Mouse (Mus musculus): ENCODE measurements around the gene Prkar2a. TPM values are rescaled to one million over a fixed set of nuclear protein-coding genes. Genes with fewer than 3 reads are reported as not detected.
A peak's percentile ranks its signal among the peaks of the same experiment; 100 is the strongest.
"Not testable (repeated sequence)": the region's sequence is repeated elsewhere in the genome, so short reads cannot be mapped to it uniquely, and the experiment has no call there.

Prkar2a gene
- 21.9 and 29.5 TPM in 2 replicates for total RNA-seq (2017)

- ATAC-seq (replicated peaks in 1 of 2; ENCODE audit: insufficient read depth in 1 of 2, low FRiP score in 2 of 2, low TSS enrichment in 1 of 2, low read depth in 1 of 2, poor library complexity in 2 of 2, severe bottlenecking in 2 of 2): no peak
Measured at GRCm38 (mm10) chr9:108689106-108689505, at the start of gene Prkar2a. TSS of gene Prkar2a (plus strand) at chr9:108689314.

- ATAC-seq (replicated peaks in 1 of 2; ENCODE audit: insufficient read depth in 1 of 2, low FRiP score in 2 of 2, low TSS enrichment in 1 of 2, low read depth in 1 of 2, poor library complexity in 2 of 2, severe bottlenecking in 2 of 2): no peak
Measured at GRCm38 (mm10) chr9:108639825-108640224, 49.3 kb upstream of the Prkar2a start.

DNA sequence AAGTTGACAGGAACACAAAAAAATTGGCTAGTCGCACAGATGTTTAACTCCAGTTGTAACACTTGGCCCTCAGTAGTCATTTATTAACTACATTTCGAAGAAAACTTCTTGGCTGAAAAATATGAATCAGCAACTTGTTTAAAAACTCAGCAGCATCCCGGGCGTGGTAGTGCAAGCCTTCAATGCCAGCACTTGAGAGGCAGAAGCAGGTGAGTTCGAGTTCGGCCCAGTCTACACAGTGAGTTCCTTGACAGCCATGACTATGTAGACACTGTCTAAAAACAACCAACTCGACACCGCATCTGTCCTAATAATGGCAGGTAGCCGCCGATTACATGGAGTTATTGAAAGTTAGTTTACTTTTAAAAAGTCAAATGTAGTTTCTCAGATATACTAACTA, 40.9 kb upstream of the Prkar2a start:
- ATAC-seq (replicated peaks in 1 of 2; ENCODE audit: insufficient read depth in 1 of 2, low FRiP score in 2 of 2, low TSS enrichment in 1 of 2, low read depth in 1 of 2, poor library complexity in 2 of 2, severe bottlenecking in 2 of 2): no peak

DNA sequence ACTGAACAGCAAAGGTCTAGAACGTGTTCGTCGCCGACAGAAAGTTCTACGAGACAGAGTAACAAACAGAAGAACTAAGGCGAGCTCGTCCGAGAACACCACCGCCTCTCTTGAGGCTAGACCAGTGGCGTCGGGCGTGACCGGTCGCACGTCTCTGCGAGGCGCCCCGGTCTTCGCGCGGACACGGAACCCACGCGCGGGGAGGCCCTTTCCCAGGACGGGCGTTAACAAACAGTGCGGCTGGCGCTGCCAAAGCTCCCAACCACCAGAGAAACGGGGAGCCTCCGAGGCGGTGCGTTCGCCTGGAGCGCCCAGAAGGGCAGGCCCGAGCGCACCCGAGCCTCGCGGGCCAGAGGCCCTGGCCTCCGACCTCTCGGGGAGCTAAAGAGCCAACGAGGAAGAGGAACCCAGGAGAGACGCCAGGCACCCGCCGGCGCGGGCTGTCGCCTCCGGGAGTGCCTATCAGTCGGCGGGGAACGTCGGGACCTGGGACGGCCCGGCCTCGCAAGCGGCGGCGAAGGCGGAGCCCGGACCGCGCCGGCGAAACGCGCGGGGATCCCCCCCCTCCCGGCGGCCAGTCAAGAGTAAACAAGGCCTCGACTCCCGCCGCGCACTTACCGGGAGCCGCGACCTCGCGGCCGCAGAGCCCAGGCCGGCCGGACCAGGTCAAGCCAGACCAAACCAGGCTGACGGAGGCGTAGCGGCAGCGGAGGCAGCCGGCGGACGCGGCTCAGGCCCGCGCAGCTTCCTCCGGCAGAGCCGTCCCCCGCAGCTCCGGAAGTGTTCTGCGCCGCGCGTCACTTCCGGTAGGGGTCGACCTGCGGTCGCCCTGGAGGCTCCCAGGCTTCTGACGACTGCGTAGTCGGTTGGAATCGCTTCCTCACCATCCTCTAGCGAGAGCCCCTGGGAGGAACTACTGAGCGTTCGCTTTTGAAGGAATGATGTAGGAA, 40.2 kb upstream of the Prkar2a start, which contains the start of gene Arih2:
Arih2 (minus strand) TSS at position 776 of the 950 bp plus-strand sequence.
- ATAC-seq (replicated peaks in 1 of 2; ENCODE audit: insufficient read depth in 1 of 2, low FRiP score in 2 of 2, low TSS enrichment in 1 of 2, low read depth in 1 of 2, poor library complexity in 2 of 2, severe bottlenecking in 2 of 2): peak; percentile 96 to 97

DNA sequence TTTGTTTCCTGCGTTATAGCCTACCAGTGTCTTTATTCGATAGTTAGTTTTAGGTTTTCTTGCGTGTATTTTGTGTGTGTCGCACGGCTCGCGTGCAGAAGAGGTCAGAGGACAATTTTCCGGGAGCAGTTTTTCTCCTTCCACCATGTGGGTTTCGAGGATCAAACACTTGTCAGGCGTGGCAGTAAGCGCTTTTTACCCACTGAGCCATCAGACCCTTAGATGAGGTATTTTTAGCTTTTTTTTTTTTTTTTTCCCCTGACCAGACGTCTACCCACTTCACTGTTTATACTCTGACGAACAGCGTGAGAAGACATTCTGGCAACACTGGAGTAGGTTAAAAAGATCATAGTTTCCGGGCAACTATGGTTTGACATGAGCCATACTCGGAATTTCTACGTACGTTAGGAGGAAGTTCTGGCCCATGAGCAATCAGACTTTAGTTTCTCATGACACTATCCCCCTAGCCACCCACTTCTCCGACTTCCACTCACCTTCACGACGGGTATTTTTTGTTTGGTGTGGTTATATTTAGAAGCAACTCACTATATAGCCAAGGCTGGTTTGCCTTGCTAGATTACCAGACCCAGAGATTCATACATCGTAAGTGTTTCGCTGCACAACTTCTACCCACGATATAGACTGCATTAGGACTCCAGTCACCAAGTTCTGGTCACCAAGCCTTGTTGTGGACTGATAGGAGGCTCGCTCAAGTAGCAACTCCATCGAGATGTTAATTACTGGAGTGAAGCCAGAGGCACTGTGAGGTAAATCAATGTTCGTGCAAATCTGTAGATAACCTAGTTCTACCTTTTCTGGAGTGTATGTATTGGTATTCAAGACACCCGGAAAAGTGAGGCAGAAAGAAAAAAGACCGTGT, 39.3 kb upstream of the Prkar2a start:
- peak; percentile 24 to 41 for ATAC-seq (replicated peaks in 1 of 2; ENCODE audit: insufficient read depth in 1 of 2, low FRiP score in 2 of 2, low TSS enrichment in 1 of 2, low read depth in 1 of 2, poor library complexity in 2 of 2, severe bottlenecking in 2 of 2)

- ATAC-seq (replicated peaks in 1 of 2; ENCODE audit: insufficient read depth in 1 of 2, low FRiP score in 2 of 2, low TSS enrichment in 1 of 2, low read depth in 1 of 2, poor library complexity in 2 of 2, severe bottlenecking in 2 of 2): no peak
Measured at GRCm38 (mm10) chr9:108654566-108655464, 34.3 kb upstream of the Prkar2a start.

- not testable (repeated sequence) for ATAC-seq (replicated peaks in 1 of 2; ENCODE audit: insufficient read depth in 1 of 2, low FRiP score in 2 of 2, low TSS enrichment in 1 of 2, low read depth in 1 of 2, poor library complexity in 2 of 2, severe bottlenecking in 2 of 2)
Measured at GRCm38 (mm10) chr9:108655865-108656264, 33.2 kb upstream of the Prkar2a start.

GRCm38 (mm10) chr9:108661677-108662612, 27.2 kb upstream of the Prkar2a start, which contains the start of gene Slc25a20:
TSS of gene Slc25a20 (plus strand) at chr9:108662088.
- peak; percentile 88 to 94 for ATAC-seq (replicated peaks in 1 of 2; ENCODE audit: insufficient read depth in 1 of 2, low FRiP score in 2 of 2, low TSS enrichment in 1 of 2, low read depth in 1 of 2, poor library complexity in 2 of 2, severe bottlenecking in 2 of 2)

- no peak; a peak in 1 of 4 replicates for ATAC-seq (replicated peaks in 1 of 2; ENCODE audit: insufficient read depth in 1 of 2, low FRiP score in 2 of 2, low TSS enrichment in 1 of 2, low read depth in 1 of 2, poor library complexity in 2 of 2, severe bottlenecking in 2 of 2)
Measured at GRCm38 (mm10) chr9:108662660-108663059, 26.5 kb upstream of the Prkar2a start.

GRCm38 (mm10) chr9:108669875-108670274, 19.2 kb upstream of the Prkar2a start:
- ATAC-seq (replicated peaks in 1 of 2; ENCODE audit: insufficient read depth in 1 of 2, low FRiP score in 2 of 2, low TSS enrichment in 1 of 2, low read depth in 1 of 2, poor library complexity in 2 of 2, severe bottlenecking in 2 of 2): 0 out of 4 replicates have a peak, but pooled peaks have one; percentile 27 to 39

- ATAC-seq (replicated peaks in 1 of 2; ENCODE audit: insufficient read depth in 1 of 2, low FRiP score in 2 of 2, low TSS enrichment in 1 of 2, low read depth in 1 of 2, poor library complexity in 2 of 2, severe bottlenecking in 2 of 2): no peak
Measured at GRCm38 (mm10) chr9:108673151-108673550, 16.0 kb upstream of the Prkar2a start.

DNA sequence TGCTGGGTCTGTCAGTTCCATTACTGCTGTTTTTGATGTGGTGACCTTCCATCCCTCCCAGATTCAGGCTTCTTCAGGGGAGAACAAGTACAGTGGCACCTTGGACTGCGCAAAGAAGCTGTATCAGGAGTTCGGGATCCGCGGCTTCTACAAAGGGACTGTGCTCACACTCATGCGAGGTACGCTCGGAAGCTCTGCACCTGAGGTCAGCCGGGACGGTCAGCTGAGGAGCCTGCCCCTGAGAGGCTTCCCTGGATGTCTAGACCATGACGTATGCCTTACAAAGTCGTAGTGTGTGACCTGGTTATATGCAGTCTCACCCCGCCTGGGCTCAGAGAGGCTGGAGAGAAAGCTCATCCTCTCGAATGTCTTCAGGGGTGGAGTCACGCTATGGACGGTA, 9.1 kb upstream of the Prkar2a start:
- no peak for ATAC-seq (replicated peaks in 1 of 2; ENCODE audit: insufficient read depth in 1 of 2, low FRiP score in 2 of 2, low TSS enrichment in 1 of 2, low read depth in 1 of 2, poor library complexity in 2 of 2, severe bottlenecking in 2 of 2)

DNA sequence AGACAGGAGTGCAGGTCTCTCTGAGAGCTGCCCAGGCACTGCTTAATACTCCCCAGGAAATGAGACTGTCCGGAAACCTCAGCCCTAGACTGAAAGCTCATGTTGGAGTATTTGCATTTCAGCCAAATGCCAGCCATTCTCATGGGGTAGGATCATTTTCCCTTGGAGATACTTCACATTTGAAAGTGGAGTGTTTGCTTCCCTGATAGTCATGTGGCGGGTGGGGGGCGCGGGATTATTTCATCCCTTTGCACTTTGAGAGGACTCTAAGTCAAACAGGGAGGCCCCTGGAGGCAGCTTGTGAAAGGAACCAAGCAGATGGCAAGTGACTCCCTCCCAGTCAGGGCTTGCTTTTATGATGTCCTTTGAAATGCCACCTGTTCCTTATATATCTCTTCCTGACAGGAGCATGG, 2.6 kb upstream of the Prkar2a start:
- ATAC-seq (replicated peaks in 1 of 2; ENCODE audit: insufficient read depth in 1 of 2, low FRiP score in 2 of 2, low TSS enrichment in 1 of 2, low read depth in 1 of 2, poor library complexity in 2 of 2, severe bottlenecking in 2 of 2): no peak

DNA sequence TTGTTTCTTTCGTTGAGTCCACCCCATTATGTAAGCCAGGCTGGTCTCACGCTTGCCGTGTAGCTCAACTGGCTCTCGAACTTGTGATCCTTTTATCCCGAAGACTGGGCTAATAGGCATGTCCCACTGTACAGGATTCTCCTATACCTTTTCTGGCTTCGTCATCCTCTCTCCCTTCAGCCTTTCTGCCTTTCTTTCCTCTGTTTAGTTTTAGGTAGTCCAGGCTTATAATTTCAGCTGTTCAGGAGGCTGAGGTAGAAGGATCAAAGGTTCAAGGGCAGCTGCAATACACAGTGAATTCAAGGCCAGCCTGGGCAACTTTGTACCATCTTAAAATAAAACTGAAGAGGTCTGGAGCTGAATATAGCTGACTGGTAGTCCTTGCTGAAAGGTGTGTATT, 1.9 kb upstream of the Prkar2a start:
- ATAC-seq (replicated peaks in 1 of 2; ENCODE audit: insufficient read depth in 1 of 2, low FRiP score in 2 of 2, low TSS enrichment in 1 of 2, low read depth in 1 of 2, poor library complexity in 2 of 2, severe bottlenecking in 2 of 2): no peak

GRCm38 (mm10) chr9:108687686-108688085, 1.4 kb upstream of the Prkar2a start:
- ATAC-seq (replicated peaks in 1 of 2; ENCODE audit: insufficient read depth in 1 of 2, low FRiP score in 2 of 2, low TSS enrichment in 1 of 2, low read depth in 1 of 2, poor library complexity in 2 of 2, severe bottlenecking in 2 of 2): no peak

DNA sequence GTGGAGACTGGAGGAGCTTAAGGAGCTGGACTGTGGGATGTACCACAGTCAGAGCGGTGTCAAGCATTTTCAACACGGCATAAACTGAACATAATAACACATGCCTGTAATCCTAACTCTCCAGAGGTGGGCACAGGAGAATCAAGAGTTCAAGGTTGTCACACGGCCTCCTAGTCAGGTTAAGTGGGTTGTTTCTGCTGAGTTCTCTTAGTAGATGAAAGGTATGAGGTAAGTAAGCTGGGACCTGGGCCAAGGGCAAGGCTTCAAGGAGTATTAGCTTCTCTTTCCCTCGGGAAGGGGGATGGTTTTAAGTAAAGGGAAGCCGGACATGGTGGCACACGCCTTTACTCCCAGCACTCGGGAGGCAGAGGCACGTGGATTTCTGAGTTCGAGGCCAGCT, 663 bp upstream of the Prkar2a start:
- ATAC-seq (replicated peaks in 1 of 2; ENCODE audit: insufficient read depth in 1 of 2, low FRiP score in 2 of 2, low TSS enrichment in 1 of 2, low read depth in 1 of 2, poor library complexity in 2 of 2, severe bottlenecking in 2 of 2): no peak
